Mouse (Mus musculus) R1 (cell line): ENCODE results near the gene P2ry6.

Source experiments
- DNase-seq: peaks from one replicate; pipeline ENCODE4 v3.0.0-alpha.2; 2018; ENCODE audit warnings: low read depth, low spot score

Gene P2ry6

DNA sequence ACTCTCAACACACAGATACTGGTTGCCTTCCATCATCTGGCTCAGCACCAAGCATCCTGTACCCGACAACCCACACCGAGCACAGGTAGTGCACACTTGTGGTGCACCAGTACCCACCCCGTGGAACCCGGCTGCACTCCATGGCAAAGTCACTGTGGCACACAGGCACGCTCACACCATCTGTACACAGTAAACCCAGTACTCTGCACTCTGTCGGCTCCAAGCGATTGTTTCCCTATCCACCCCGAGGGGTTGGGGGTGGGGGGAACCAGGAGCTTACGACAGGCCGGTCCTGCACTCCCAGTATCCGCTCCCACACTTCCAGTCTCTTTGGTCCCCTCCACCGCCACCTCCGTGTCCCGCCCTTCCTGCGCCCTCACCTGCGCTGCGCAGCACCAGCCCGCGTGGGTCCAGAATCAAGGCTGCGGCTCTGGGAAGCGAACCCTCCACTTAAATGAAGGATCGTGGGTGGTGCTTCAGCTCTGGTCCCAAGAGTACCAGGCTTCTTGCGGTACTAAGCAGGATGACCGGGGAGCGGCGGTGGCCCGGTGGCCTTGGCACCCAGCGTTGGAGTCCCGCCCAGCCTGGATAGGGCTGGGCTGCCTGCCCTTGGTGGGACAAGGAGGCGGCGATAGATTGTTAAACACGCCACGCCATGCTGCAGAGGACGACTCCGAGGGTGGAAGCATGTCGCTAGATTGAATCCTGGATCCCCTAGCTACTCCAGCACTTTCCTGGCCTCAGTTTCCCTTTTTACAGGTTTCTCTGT is at the start of gene P2ry6:
Gene P2ry6 (minus strand): TSS at position 515 of the 769 bp plus-strand sequence.
- DNase-seq, result peak; percentile 40

DNA sequence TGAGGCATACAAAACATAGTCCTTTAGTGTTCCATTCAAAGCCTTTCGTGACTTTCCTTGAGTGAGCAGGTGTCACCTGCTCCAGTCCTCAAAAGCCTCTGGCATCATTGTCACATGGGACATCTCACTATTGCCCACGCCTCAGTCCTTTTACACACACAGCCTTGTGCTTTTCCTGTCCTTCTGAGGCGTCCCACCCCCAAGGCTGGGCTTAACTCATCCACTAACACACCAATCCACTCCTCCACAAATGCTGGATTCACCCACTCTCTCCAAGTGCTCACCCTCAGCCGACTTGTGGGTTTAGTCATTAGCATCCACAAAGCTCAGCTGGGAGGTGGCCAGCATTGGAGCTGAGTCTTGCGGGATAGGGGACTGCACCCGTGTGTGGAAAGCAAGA is 43.0 kb upstream of the P2ry6 start:
- DNase-seq, result no peak

- no peak for DNase-seq
These were observed 42.6 kb upstream of the P2ry6 start for GRCm38 (mm10) chr7:101017021-101017461.

- no peak for DNase-seq
These were observed 40.5 kb upstream of the P2ry6 start for GRCm38 (mm10) chr7:101014985-101015384.

- DNase-seq, result no peak
These were observed 39.6 kb upstream of the P2ry6 start for GRCm38 (mm10) chr7:101014041-101014440.

GRCm38 (mm10) chr7:101012541-101012940 is 38.1 kb upstream of the P2ry6 start, which contains the start of gene P2ry2:
P2ry2 (minus strand) TSS chr7:101012866.
- no peak for DNase-seq

DNA sequence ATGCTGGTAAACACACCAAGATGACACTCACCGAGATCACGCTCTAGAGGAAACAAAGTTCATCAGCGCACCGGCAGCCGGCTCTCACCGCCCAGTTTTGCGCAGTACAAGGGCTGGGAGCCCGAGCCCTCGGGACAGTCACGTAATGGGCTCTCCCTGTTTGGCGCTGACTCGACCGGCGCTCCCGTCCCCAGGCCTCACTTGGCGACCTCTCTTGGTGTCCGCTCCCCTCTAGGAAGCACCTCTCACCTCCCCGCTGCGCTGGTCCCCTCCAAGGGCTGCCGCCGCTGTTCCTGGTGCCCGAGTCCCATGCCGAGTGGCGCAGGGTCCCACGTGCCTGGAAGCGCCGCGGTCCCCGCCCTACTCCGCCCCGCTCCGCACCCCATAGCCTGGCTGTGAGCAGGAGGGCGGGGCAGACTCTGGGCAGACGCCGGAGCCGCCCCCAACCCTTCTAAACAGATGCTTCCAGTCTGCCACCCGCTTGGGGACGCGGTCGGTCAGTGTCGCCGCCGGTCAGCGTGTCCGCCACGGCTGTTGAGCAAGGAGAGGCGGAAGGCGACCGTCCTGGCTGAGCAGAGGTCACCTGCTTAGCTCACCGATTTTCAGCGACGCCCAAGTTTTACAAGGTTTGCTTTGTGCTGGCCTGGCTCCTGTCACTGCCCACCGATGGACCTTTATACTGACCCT is 37.4 kb upstream of the P2ry6 start:
- peak; percentile 81 for DNase-seq

DNA sequence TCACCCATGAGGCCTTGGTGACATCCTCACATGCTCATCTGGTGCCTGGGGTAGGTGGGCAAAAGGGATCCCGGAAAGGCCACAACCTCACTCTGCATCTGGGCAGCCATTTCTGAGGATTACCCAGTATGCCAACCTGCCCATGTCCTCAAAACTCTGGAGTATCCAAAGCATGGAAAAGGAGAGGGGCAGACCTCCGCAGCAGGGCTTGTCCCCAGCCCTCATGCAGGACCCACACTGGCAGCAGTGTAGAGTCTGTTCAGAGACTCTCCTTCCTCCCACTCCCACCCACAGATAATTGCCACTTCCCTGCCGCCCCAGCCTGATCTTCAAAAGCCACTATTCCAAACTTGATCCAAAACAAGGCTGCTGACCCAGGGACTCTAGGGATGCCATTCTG is 36.3 kb upstream of the P2ry6 start:
- no peak for DNase-seq

DNA sequence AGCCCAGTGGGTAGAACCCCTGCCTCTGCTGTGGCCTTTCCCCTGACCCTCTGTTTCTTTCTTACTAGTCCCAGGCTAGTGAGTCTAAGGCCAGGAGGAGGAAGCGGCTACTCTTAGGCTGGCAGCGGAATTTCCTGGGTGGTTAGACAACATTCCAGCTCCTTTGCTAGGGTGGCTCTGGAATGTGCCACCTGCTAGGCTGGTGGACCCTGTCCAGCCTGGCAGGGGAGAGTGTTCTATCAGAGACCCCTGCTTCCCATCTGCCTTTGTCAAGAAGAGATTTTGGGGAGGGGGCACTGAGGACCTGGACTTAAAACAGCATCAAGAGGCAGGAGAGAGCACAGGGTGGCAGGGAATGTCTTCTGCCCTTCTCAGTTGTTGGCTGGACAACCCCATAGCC is 31.8 kb upstream of the P2ry6 start:
- no peak for DNase-seq

DNA sequence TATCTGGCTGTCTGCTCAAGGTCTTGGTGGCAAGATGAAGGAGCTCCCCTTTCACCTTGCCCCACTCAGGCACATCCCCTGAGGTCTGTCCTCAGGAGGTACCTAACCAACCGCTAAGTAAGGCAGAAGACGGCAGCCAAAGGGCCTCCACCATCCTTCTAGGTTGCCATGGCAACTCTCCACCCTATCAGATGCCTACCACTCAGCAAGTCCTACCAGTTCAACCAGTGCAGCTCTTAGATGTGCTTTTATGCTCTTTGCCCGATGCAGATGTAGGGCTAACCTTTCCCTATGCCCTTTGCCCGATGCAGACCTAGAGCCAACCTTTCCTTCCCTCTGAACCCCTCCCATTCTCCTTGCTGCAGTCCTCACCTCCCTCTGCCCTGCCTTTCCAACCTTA is 30.7 kb upstream of the P2ry6 start:
- DNase-seq, result peak; percentile 25

DNA sequence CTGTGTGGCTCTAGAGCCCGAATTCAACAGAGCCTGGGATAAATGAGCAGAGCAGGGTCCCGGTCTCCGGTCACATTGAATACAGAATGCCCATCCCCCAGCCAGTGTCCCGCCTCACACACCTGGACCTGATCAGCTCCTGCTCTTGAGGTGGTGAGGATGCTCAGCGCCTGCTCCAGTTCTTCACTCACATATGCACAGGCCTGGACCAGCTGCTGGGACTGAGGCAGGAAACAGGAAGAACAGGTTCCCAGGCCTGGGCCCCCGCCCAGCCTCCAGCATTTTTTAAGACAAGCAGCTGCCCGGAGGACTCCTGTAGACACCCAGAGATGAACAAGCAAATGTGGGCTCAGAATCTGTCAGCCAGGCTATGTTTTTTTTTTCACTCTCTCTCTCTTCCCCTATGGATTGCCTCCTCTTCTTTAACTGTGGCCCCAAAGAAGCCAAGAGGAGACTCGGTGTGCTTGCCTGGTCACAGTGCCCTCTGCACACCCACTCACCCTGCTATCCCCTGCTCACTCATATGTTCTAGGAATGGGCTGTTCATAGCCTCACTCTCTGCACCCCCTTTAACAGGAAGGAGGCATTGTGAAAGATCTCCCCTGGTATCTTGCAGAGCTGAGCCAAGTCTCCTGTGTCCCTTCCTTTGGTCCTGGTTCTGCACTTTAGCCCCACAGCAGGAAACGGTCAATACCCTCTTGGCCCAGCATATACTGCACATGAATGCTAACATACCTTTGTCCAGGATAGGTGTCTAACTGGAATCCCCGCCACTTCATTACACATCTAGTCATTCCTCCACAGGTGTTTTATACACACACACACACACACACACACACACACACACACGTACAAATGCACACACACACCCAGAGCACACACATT is 29.2 kb upstream of the P2ry6 start:
- peak; percentile 17 for DNase-seq

DNA sequence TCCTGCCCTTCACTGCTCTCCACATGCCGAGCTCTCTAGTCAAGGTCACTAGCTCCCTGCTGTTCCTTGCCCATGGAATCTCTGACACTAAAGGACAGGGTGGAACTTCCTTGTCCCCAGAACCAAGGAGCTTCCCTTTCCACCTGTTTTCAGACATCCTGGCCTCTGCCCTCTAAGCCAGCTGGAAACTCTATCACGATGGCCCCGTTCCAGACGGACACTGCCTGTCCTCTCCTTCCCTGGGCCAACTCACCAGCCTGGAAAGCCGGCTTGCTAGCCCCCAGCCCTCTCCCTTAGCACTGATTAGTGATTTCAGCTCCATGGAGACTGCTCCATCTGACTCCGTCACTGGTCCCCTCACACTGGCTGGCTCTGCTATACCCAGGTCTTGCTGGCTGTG is 27.8 kb upstream of the P2ry6 start:
- peak; percentile 16 for DNase-seq

DNA sequence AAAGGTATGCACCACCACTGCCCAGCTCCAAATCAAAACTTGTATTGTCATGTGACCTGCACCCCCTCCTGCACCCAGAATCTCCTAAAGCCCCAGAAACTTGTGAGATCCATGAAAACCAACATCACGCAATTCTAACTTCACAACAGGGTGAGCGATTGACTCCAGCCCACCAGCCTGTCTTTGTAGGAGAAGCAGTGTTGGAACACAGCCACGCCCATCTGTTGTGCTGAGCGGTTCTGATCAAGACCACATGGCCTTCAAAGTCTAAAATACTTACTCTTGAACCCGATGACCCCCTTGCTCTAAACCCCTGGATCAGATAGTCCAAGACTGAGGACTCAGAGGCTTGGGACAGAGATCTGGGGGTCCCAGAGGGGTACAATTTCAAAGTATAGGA is 25.2 kb upstream of the P2ry6 start:
- DNase-seq, result no peak

GRCm38 (mm10) chr7:100998578-100998960 is 24.1 kb upstream of the P2ry6 start:
- no peak for DNase-seq

GRCm38 (mm10) chr7:100997951-100998577 is 23.6 kb upstream of the P2ry6 start:
- DNase-seq, result peak; percentile 10

- no peak for DNase-seq
These were observed 22.8 kb upstream of the P2ry6 start for GRCm38 (mm10) chr7:100997215-100997614.

GRCm38 (mm10) chr7:100995951-100996350 is 21.5 kb upstream of the P2ry6 start:
- no peak for DNase-seq

DNA sequence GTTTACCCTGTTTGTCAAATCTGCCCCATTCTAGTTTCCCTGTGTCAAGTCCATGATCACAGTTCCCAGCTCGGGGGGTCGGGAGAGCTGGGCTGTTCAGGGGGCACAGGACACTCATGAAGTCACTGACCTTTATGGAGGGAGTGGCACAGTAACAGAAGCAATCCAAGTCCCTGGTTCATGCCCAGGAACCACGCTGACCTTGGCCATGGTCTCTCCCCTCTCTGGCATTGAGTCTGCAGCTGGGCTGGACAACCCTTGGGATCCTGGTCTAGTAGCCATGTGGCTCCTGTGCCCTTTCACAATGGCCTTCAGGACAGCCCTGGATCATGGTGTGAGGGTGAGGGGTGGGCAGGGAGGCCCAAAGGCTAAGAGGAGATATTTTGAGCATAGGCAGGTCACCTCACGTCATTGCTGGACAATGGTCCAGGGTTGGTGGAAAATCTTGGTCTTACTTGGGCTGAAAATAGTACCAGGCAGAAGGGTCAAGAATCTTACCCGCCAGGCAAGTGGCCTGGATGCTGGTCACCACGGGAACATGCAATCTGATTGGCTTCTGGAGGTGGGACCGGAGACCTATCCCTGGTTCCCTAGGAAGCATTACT is 20.9 kb upstream of the P2ry6 start:
- no peak for DNase-seq

- no peak for DNase-seq
These were observed 18.7 kb upstream of the P2ry6 start for GRCm38 (mm10) chr7:100993166-100993565.

GRCm38 (mm10) chr7:100991972-100992371 is 17.5 kb upstream of the P2ry6 start:
- no peak for DNase-seq

GRCm38 (mm10) chr7:100990636-100991311 is 16.3 kb upstream of the P2ry6 start:
- no peak for DNase-seq
